ENCODE assay signal across 12 mouse cellular contexts in genomic region chr7:139835140-139836131, GRCm38 (mm10). TPM values are rescaled to one million over a fixed set of nuclear protein-coding genes. Genes with fewer than 3 reads are reported as not detected.
A peak's percentile ranks its signal among the peaks of the same experiment; 100 is the strongest.
DNase-seq lines count a peak whose midpoint lies in the region; ATAC-seq and TF ChIP-seq lines count a peak whose summit lies in the region.
"Had no signal": no experiment of that assay in that cellular context is flagged by ENCODE, and none has a peak within 500 bp of the region (broad histone marks: within the 10 kb centered on the region; RNA-seq: fewer than 3 reads in every experiment).

No protein-coding gene starts in this region.

- H3K27ac ChIP-seq in left cerebral cortex, adult 2 months = peak overlapping the region; percentile 92
- H3K27ac ChIP-seq in hindbrain, embryonic 15.5 days (replicated peaks) = peak overlapping the region; percentile 84
- H3K27ac ChIP-seq in neural tube, embryonic 15.5 days (replicated peaks) = peak overlapping the region; percentile 80
- H3K27ac ChIP-seq: embryonic facial prominence, embryonic 15.5 days; liver, embryonic 15.5 days had no signal

- no peak for TF ChIP-seq CTCF in left cerebral cortex, adult 2 months (IDR thresholded peaks at IDR 0.05)

- H3K4me3 ChIP-seq in left cerebral cortex, adult 2 months = peak overlapping the region; percentile 72
- H3K4me3 ChIP-seq in hindbrain, embryonic 15.5 days = peak overlapping the region; percentile 40
- peak overlapping the region; percentile 41 for H3K4me3 ChIP-seq in neural tube, embryonic 15.5 days (replicated peaks)
- H3K4me3 ChIP-seq: embryonic facial prominence, embryonic 15.5 days; liver, embryonic 15.5 days had no signal

- peak; percentile 78 for ATAC-seq in hindbrain, embryonic 15.5 days (ENCODE audit: low FRiP score, low read depth)
- ATAC-seq in neural tube, embryonic 15.5 days (ENCODE audit: low FRiP score) = peak; percentile 58
- ATAC-seq in activated CD4-positive, CD25-positive, alpha-beta regulatory T cell, adult 4 months = no peak

- WGBS in hindbrain, embryonic 15.5 days = 19% methylated on average over 15 of the region's 15 CpGs
- WGBS in neural tube, embryonic 15.5 days = 24% methylated on average over 15 of the region's 15 CpGs

- peaks cover 44% of the 10 kb centered on the region for H3K4me1 ChIP-seq in hindbrain, embryonic 15.5 days (replicated peaks)
- H3K4me1 ChIP-seq in neural tube, embryonic 15.5 days = peaks cover 44% of the 10 kb centered on the region
- H3K4me1 ChIP-seq: liver, embryonic 15.5 days had no signal

- intact Hi-C loops in left cerebral cortex, adult 2 months (cut with DNase I) = loop anchor here (10.0 kb wide), 1 partner anchor 131 kb away; no protein-coding TSS in a partner anchor
- intact Hi-C loops in left cerebral cortex, postnatal 14 days (cut with DNase I) = loop anchor here (10.0 kb wide), 1 partner anchor 131 kb away; no protein-coding TSS in a partner anchor

- no peaks in the 10 kb centered on the region for H3K9me3 ChIP-seq in hindbrain, embryonic 15.5 days
- no peaks in the 10 kb centered on the region for H3K9me3 ChIP-seq in neural tube, embryonic 15.5 days (replicated peaks)
- H3K9me3 ChIP-seq: embryonic facial prominence, embryonic 15.5 days; liver, embryonic 15.5 days had no signal

- peak overlapping the region; percentile 68 for H3K4me2 ChIP-seq in hindbrain, embryonic 15.5 days
- peak overlapping the region; percentile 64 for H3K4me2 ChIP-seq in neural tube, embryonic 15.5 days
- H3K4me2 ChIP-seq: embryonic facial prominence, embryonic 15.5 days; liver, embryonic 15.5 days had no signal

- DNase-seq in left cerebral cortex, adult 2 months (ENCODE audit: extremely low spot score in 1 of 2, low spot score in 2 of 2) = peak in 1 of 2 experiments; percentile 26
- DNase-seq in left cerebral cortex, postnatal 14 days (ENCODE audit: low spot score in 2 of 2) = no peak
- DNase-seq in cerebellum, postnatal 4 days (ENCODE audit: low spot score in 2 of 2) = peak; percentile 41 to 65
- DNase-seq in spleen, adult 12 weeks (ENCODE audit: low spot score) = no peak
- no peak for DNase-seq in spleen, postnatal 10 days (ENCODE audit: low spot score in 2 of 2)
- DNase-seq: kidney, postnatal 36 days had no signal

- H3K9ac ChIP-seq in hindbrain, embryonic 15.5 days = 0 out of 2 replicates have a peak overlapping the region, but pooled peaks have one; percentile 43
- peak overlapping the region; percentile 47 for H3K9ac ChIP-seq in neural tube, embryonic 15.5 days (replicated peaks)
- H3K9ac ChIP-seq: embryonic facial prominence, embryonic 15.5 days; liver, embryonic 15.5 days had no signal

- no peaks in the 10 kb centered on the region for H3K36me3 ChIP-seq in hindbrain, embryonic 15.5 days
- no peaks in the 10 kb centered on the region for H3K36me3 ChIP-seq in neural tube, embryonic 15.5 days
- H3K36me3 ChIP-seq: embryonic facial prominence, embryonic 15.5 days; liver, embryonic 15.5 days had no signal

- no peaks in the 10 kb centered on the region for H3K27me3 ChIP-seq in hindbrain, embryonic 15.5 days
- H3K27me3 ChIP-seq in neural tube, embryonic 15.5 days (replicated peaks) = no peaks in the 10 kb centered on the region

RNA-seq across cellular contexts. Expression of gene Adgra1, which starts 1.5 kb away (rescaled TPM):
- total RNA-seq in left cerebral cortex, adult 2 months (2021) = 10 to 100 TPM; 59.2 to 61.7 TPM
- total RNA-seq in left cerebral cortex, postnatal 14 days (2021) = 10 to 100 TPM; 49.5 to 63.6 TPM
- 26.2 and 26.5 TPM in 2 replicates for polyA plus RNA-seq in hindbrain, embryonic 15.5 days (2015; fragmentation: Nextera tagmentation; extraction: Ambion mirVana)
- polyA plus RNA-seq in neural tube, embryonic 15.5 days (2015; fragmentation: Nextera tagmentation; extraction: Ambion mirVana) = 31.1 and 34.1 TPM in 2 replicates
- polyA plus RNA-seq in activated CD4-positive, CD25-positive, alpha-beta regulatory T cell, adult 4 months (2017; shearing (Covaris generic)) = not detected
- total RNA-seq: neutrophil, adult 5-6 weeks had no signal
- polyA plus RNA-seq: liver, embryonic 15.5 days had no signal

RNA-seq across cellular contexts. Expression of gene Kndc1, which starts 59.1 kb away (rescaled TPM):
- 10 to 100 TPM; 77.7 to 80.4 TPM for total RNA-seq in left cerebral cortex, adult 2 months (2021)
- 10 to 100 TPM; 41.1 to 52.5 TPM for total RNA-seq in left cerebral cortex, postnatal 14 days (2021)
- 14.6 and 18.1 TPM in 2 replicates for polyA plus RNA-seq in hindbrain, embryonic 15.5 days (2015; fragmentation: Nextera tagmentation; extraction: Ambion mirVana)
- 12.5 and 15.5 TPM in 2 replicates for polyA plus RNA-seq in neural tube, embryonic 15.5 days (2015; fragmentation: Nextera tagmentation; extraction: Ambion mirVana)
- under 1 TPM; 0.12 to 0.22 TPM for polyA plus RNA-seq in activated CD4-positive, CD25-positive, alpha-beta regulatory T cell, adult 4 months (2017; shearing (Covaris generic))
- total RNA-seq: neutrophil, adult 5-6 weeks had no signal
- polyA plus RNA-seq: liver, embryonic 15.5 days had no signal

Comparison
In these comparisons a context has a peak if more than half of its experiments do, and no peak if none do; other contexts are left out.
1. DNase-seq: peak in cerebellum, postnatal 4 days (2 of 2); none in left cerebral cortex, postnatal 14 days (0 of 2), spleen, adult 12 weeks (single experiment) and spleen, postnatal 10 days (0 of 2).
2. RNA of gene Adgra1, which starts 1.5 kb away (polyA plus RNA-seq): 31.1 to 34.1 TPM in neural tube, embryonic 15.5 days and 26.2 to 26.5 TPM in hindbrain, embryonic 15.5 days; not detected in activated CD4-positive, CD25-positive, alpha-beta regulatory T cell, adult 4 months; every median in the first group is over 10 times any median in the second.
3. RNA of gene Kndc1, which starts 59.1 kb away (polyA plus RNA-seq): 14.6 to 18.1 TPM in hindbrain, embryonic 15.5 days and 12.5 to 15.5 TPM in neural tube, embryonic 15.5 days; 0.12 to 0.22 TPM in activated CD4-positive, CD25-positive, alpha-beta regulatory T cell, adult 4 months; every median in the first group is over 10 times any median in the second.
4. Peak in every context shown above with its lines, with median percentiles within 50 percentile points of each other: H3K27ac ChIP-seq and H3K4me3 ChIP-seq.